Mouse (Mus musculus) hindbrain, embryonic 11.5 days (tissue): ENCODE results near the gene Dstyk. TPM values are rescaled to one million over a fixed set of nuclear protein-coding genes. Genes with fewer than 3 reads are reported as not detected.
"Not testable (repeated sequence)": the region's sequence is repeated elsewhere in the genome, so short reads cannot be mapped to it uniquely, and the experiment has no call there.

ENCODE experiments used
- ATAC-seq: fragments of 200-750 bp; cut with Nextera tagmentation; 2 replicates; pipeline ENCODE4 v1.8.0; 2017; ENCODE audit warnings: mild to moderate bottlenecking, moderate TSS enrichment, moderate library complexity; ENCODE audit not compliant: low FRiP score
- DNase-seq: peaks from one replicate; pipeline ENCODE4 v3.0.0-alpha.2; 2015; ENCODE audit warnings: low spot score
- H3K27ac ChIP-seq: fragments of 300-500 bp; sonication (generic); 2 replicates; pipeline ENCODE4 v1.5.1; 2014; ENCODE audit warnings: mild to moderate bottlenecking, low read depth, low read length
- H3K27me3 ChIP-seq: fragments of 300-500 bp; sonication (generic); 2 replicates; pipeline ENCODE4 v1.6.1; 2014; ENCODE audit warnings: mild to moderate bottlenecking, low read length, moderate library complexity, mixed read lengths; ENCODE audit not compliant: control insufficient read depth, insufficient read depth
- H3K36me3 ChIP-seq: fragments of 300-500 bp; sonication (generic); 2 replicates; pipeline ENCODE4 v1.6.1; 2014; ENCODE audit warnings: mild to moderate bottlenecking, low read length, moderate library complexity, mixed read lengths; ENCODE audit not compliant: control insufficient read depth, insufficient read depth
- H3K4me1 ChIP-seq: fragments of 300-500 bp; sonication (generic); replicated peaks from 2 replicates; pipeline ENCODE4 v1.6.1; 2014; ENCODE audit warnings: low read length, mixed read lengths; ENCODE audit not compliant: control insufficient read depth, insufficient read depth
- H3K4me2 ChIP-seq: fragments of 300-500 bp; sonication (generic); replicated peaks from 2 replicates; pipeline ENCODE4 v1.6.1; 2014; ENCODE audit warnings: mild to moderate bottlenecking, low read depth, low read length
- H3K4me3 ChIP-seq: fragments of 300-500 bp; sonication (generic); 2 replicates; pipeline ENCODE4 v1.5.1; 2014; ENCODE audit warnings: low read depth, low read length
- H3K9ac ChIP-seq: fragments of 300-500 bp; sonication (generic); 2 replicates; pipeline ENCODE4 v1.6.1; 2014; ENCODE audit warnings: low read depth, low read length
- H3K9me3 ChIP-seq: fragments of 300-500 bp; sonication (generic); 2 replicates; pipeline ENCODE4 v1.6.1; 2016; ENCODE audit warnings: low read length; ENCODE audit not compliant: control insufficient read depth
- WGBS: fragments of 180-500 bp; shearing (Covaris S2); extraction: QIAGEN DNeasy Blood & Tissue Kit; methylation state at CpG from one replicate; pipeline ENCODE4 v1.1.7; 2014; 5-methylcytosine and 5-hydroxymethylcytosine counted together
- polyA plus RNA-seq: library from polyadenylated mRNA; unstranded; fragments of >200 nt; fragmentation: Nextera tagmentation; extraction: Ambion mirVana; gene quantifications from 2 replicates; pipeline ENCODE4 v1.2.1, GENCODE M21; 2014

Dstyk gene
- polyA plus RNA-seq, 1 experiment from 2014 or later, result 11.5 TPM

DNA sequence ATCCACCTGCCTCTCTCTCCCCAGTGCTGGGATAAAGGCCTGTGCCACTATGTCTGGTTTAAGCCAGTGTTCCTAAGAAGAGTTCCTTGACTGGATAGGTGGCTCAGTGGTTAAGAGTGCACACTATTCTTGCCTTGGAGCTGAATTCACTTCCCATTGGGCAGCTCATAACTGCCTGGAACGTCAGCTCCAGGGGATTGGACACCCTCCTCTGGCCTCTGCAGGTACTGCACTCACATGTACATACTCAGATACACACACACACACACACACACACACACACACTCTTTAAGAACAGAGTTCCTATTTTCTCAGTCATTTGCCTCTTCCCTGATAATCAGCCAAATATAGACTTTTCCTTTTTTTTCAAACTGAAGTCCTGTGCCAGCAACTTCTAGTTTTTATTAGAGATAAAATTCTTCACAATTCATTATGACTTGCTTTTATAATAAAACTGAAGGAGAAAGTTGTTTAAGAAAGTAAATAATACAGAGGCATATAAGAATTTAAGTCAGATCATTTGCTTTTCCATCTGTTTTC lies 23.6 kb downstream of the Dstyk start:
- ATAC-seq (no peak), DNase-seq (no peak)
- Histone ChIP-seq H3K9me3 (no peaks in the 10 kb centered on the region), H3K4me2 (no peak overlapping the region), H3K4me1 (no peaks in the 10 kb centered on the region; the same call in 1 of the 2 replicates), H3K27ac (no peak overlapping the region), H3K9ac (no peak overlapping the region), H3K36me3 (no peaks in the 10 kb centered on the region), H3K27me3 (no peaks in the 10 kb centered on the region), H3K4me3 (no peak overlapping the region)
- 76% methylated on average over 1 of the region's 1 CpGs for WGBS

DNA sequence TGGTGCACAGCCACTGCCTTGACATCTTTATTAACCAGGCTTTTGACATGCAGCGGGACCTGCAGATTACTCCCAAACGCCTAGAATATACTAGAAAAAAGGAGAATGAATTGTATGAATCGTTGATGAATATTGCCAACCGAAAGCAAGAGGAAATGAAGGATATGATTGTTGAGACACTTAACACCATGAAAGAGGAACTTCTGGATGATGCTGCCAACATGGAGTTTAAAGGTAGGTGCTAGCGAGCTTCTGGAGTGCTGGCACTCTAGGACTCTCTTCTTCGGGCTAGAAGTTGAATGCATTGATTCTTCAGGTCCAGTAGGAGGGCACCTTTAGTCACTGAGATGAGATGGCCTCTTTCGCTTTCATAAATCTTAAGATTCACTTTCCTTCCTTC lies 32.4 kb downstream of the Dstyk start:
- H3K36me3 ChIP-seq, result no peaks in the 10 kb centered on the region
- 91% methylated on average over 7 of the region's 7 CpGs for WGBS
- DNase-seq, result no peak

DNA sequence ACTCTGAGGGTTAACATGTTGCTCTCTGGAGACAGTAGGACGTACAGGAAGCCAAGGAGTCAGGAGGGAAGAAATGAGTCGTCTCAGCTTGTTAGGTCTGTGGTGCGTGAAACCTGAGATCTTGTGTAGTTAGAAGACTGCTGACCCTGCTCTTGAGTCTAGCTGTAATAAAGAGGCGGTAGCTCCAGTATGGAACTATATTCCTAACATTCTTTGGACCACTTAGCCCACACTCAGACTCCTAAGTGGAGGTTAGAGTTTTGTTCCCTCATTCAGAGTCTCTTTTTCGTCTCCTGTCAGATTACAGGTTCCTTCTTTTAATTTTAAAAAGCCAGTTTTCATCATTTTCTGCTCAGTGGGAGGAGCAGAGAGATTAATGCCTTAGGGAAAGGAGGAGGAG lies 47.3 kb downstream of the Dstyk start:
- 80% methylated on average over 5 of the region's 5 CpGs for WGBS
- Histone ChIP-seq H3K9me3 (no peaks in the 10 kb centered on the region), H3K4me3 (no peak overlapping the region), H3K27me3 (no peaks in the 10 kb centered on the region), H3K4me1 (no peaks in the 10 kb centered on the region), H3K27ac (no peak overlapping the region), H3K36me3 (no peaks in the 10 kb centered on the region), H3K9ac (no peak overlapping the region), H3K4me2 (no peak overlapping the region)
- DNase-seq (no peak), ATAC-seq (no peak)

More for the DNA sequence above, 32.4 kb downstream of the Dstyk start:
- Histone ChIP-seq H3K9me3 (no peaks in the 10 kb centered on the region), H3K27me3 (no peaks in the 10 kb centered on the region), H3K4me2 (no peak overlapping the region), H3K4me3 (no peak overlapping the region), H3K4me1 (no peaks in the 10 kb centered on the region), H3K9ac (no peak overlapping the region), H3K27ac (no peak overlapping the region)
- ATAC-seq, result no peak

DNA sequence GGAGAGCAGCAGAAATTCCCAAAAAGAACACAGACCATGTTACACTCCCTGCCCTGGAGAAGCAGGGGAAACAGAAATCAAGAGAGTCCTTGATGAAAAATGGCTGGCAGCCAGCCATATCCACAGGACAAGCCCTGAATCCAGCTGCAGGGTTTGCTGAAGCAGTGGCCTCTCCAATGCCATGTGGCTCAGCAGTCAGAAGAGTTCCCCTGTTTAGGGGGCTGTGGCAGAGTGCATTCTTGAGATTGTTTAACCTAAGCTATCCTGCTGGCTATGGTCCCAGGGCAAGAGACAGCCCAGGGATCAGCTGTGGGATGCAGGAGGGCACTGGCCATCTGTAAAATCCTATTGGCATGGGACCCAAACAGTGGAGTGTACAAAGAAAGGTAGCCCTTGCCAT lies 51.6 kb downstream of the Dstyk start:
- H3K9me3 ChIP-seq, result no peaks in the 10 kb centered on the region
- H3K9ac ChIP-seq, result no peak overlapping the region
- no peaks in the 10 kb centered on the region for H3K27me3 ChIP-seq
- no peak overlapping the region for H3K4me3 ChIP-seq
- ATAC-seq, result no peak
- DNase-seq, result no peak
- no peaks in the 10 kb centered on the region for H3K4me1 ChIP-seq
- H3K4me2 ChIP-seq, result no peak overlapping the region
- no peak overlapping the region for H3K27ac ChIP-seq
- H3K36me3 ChIP-seq, result no peaks in the 10 kb centered on the region

DNA sequence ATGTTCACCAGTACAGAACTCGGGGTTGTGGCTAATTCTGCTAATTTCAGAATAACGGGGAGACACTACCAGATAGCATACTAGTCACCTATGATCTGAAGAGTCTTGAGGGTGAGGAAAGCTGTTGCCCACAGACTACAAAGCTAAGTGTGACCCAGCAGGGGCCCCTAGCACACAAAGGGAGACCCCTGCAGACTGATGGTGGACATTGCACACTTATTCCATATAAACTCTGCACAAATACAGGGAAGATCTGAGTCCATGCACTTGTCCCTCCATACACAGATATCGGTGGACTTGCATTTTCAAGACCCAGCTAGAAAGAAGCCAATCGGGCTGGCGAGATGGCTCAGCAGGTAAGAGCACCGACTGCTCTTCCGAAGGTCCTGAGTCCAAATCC lies 52.2 kb downstream of the Dstyk start:
- ATAC-seq, result no peak
- no peak overlapping the region for H3K9ac ChIP-seq
- no peaks in the 10 kb centered on the region for H3K9me3 ChIP-seq
- H3K4me2 ChIP-seq, result no peak overlapping the region
- H3K27me3 ChIP-seq, result no peaks in the 10 kb centered on the region
- DNase-seq, result no peak
- 89% methylated on average over 7 of the region's 7 CpGs for WGBS
- H3K36me3 ChIP-seq, result no peaks in the 10 kb centered on the region
- H3K4me3 ChIP-seq, result no peak overlapping the region
- no peaks in the 10 kb centered on the region for H3K4me1 ChIP-seq
- H3K27ac ChIP-seq, result no peak overlapping the region

DNA sequence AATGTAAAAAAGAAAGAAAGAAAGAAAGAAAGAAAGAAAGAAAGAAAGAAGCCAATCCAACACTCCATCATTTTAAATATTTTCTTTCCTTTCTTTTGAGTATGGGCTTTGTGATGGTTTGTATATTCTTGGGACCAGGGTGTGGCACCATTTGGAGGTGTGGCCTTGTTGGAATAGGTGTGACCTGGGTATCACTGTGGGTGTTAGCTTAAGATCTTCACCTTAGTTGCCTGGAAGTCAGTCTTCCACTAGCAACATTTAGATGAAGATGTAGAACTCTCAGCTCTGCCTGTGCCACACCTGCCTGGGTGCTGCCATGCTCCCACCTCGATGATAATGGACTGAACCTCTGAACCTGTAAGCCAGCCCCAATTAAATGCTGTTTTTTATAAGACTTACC lies 52.7 kb downstream of the Dstyk start:
- H3K4me2 ChIP-seq, H3K27ac ChIP-seq, H3K9ac ChIP-seq, ATAC-seq, H3K4me3 ChIP-seq, H3K4me1 ChIP-seq, H3K9me3 ChIP-seq, H3K36me3 ChIP-seq, H3K27me3 ChIP-seq, DNase-seq: not testable (repeated sequence)
- WGBS, result 92% methylated on average over 1 of the region's 1 CpGs

DNA sequence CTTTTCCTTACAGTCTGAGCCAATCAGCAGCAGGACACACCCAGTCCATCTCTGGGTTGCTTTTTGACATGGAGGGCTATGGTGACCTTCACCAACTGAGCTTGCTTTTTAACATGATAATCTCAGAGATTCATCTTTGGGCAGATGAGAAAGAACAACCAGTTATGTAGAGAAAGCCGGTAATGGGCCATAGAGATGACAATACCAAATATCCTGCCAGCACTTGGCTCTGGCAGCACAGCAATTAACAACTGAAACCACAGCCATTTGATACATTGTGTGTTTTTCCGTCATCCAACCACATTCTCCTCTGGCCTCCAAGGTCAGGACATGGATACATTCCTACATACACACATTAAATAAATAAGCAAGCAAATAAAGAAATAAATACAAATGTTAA lies 53.7 kb downstream of the Dstyk start:
- H3K4me2 ChIP-seq, result no peak overlapping the region
- no peak overlapping the region for H3K4me3 ChIP-seq
- ATAC-seq, result no peak
- H3K27ac ChIP-seq, result no peak overlapping the region
- H3K27me3 ChIP-seq, result no peaks in the 10 kb centered on the region
- H3K36me3 ChIP-seq, result no peaks in the 10 kb centered on the region
- no peaks in the 10 kb centered on the region for H3K4me1 ChIP-seq
- H3K9ac ChIP-seq, result no peak overlapping the region
- H3K9me3 ChIP-seq, result no peaks in the 10 kb centered on the region
- DNase-seq, result no peak
- 90% methylated on average over 2 of the region's 2 CpGs for WGBS

DNA sequence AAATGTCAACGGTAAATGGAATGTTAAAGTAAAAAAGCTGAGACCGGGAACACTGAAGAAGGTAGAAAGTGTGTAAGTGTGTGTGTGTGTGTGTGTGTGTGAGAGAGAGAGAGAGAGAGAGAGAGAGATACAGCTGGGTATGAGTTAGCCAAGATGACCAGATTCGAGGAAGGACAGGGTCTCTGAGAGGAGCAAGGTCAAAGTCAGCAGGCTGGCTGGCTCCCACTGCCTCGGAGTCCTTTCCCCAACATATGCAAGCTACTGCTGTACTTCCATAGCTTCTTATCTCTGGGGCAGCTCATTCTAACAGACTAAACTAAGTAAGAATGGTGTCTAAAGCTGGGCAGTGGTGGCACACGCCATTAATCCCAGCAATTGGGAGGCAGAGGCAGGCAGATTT lies 54.1 kb downstream of the Dstyk start:
- H3K4me2 ChIP-seq, result no peak overlapping the region
- no peak overlapping the region for H3K27ac ChIP-seq
- 92% methylated on average over 5 of the region's 5 CpGs for WGBS
- no peaks in the 10 kb centered on the region for H3K9me3 ChIP-seq
- no peak for ATAC-seq
- H3K9ac ChIP-seq, result no peak overlapping the region
- H3K4me3 ChIP-seq, result no peak overlapping the region
- H3K27me3 ChIP-seq, result no peaks in the 10 kb centered on the region
- no peaks in the 10 kb centered on the region for H3K36me3 ChIP-seq
- H3K4me1 ChIP-seq, result no peaks in the 10 kb centered on the region
- no peak for DNase-seq

DNA sequence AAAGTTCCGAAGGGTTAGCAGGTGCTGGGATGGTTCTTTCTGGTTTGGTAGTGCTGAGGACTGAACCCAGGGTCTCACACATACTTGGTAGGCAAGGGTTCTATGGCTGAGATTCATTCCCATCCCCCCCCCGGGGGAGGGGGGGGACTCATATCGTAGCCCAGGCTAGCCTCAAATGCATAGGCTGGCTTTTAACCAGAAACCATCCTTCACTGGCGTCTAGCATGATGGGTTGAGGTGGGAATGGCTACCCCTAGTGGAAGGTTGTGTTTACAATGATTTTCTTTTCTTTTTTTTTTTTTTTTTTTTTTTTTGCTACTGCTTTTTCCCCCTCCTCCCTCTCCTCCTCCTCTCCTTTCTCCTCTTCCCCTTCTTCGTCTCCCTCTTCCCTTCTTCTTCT lies 55.2 kb downstream of the Dstyk start:
- Histone ChIP-seq H3K9me3 (no peaks in the 10 kb centered on the region), H3K27ac (no peak overlapping the region), H3K36me3 (no peaks in the 10 kb centered on the region), H3K27me3 (no peaks in the 10 kb centered on the region), H3K4me3 (no peak overlapping the region), H3K4me1 (no peaks in the 10 kb centered on the region), H3K4me2 (no peak overlapping the region), H3K9ac (no peak overlapping the region)
- no peak for ATAC-seq
- peak; percentile 21 for DNase-seq
- WGBS, result 69% methylated on average over 5 of the region's 5 CpGs
